In genomic region chr2:113399718-113400117, GRCm38 (mm10) we compare ENCODE assay signal across 30 mouse cellular contexts.
DNase-seq lines count a peak whose midpoint lies in the region; ATAC-seq and TF ChIP-seq lines count a peak whose summit lies in the region.
"Had no signal": no experiment of that assay in that cellular context is flagged by ENCODE, and none has a peak within 500 bp of the region (broad histone marks: within the 10 kb centered on the region; RNA-seq: fewer than 3 reads in every experiment).

No protein-coding gene starts in this region.

- no peak for TF ChIP-seq EP300 in lung, postnatal 0 days (IDR thresholded peaks at IDR 0.05)

- no peaks in the 10 kb centered on the region for H3K9me3 ChIP-seq in lung, postnatal 0 days (ENCODE audit: low read length)
- no peaks in the 10 kb centered on the region for H3K9me3 ChIP-seq in liver, embryonic 12.5 days (replicated peaks)
- no peaks in the 10 kb centered on the region for H3K9me3 ChIP-seq in forebrain, embryonic 10.5 days
- H3K9me3 ChIP-seq: embryonic facial prominence, embryonic 12.5 days; embryonic facial prominence, embryonic 15.5 days; heart, embryonic 12.5 days; heart, embryonic 15.5 days had no signal

- no peak overlapping the region for H3K27ac ChIP-seq in lung, postnatal 0 days (ENCODE audit: low read length)
- no peak overlapping the region for H3K27ac ChIP-seq in liver, embryonic 12.5 days
- H3K27ac ChIP-seq in forebrain, embryonic 10.5 days: no peak overlapping the region
- H3K27ac ChIP-seq: embryonic facial prominence, embryonic 12.5 days; embryonic facial prominence, embryonic 15.5 days; heart, embryonic 15.5 days; hindbrain, embryonic 14.5 days; hindbrain, postnatal 0 days had no signal

- H3K4me2 ChIP-seq in lung, postnatal 0 days (replicated peaks; ENCODE audit: low read depth, low read length): no peak overlapping the region
- no peak overlapping the region for H3K4me2 ChIP-seq in liver, embryonic 12.5 days
- H3K4me2 ChIP-seq: embryonic facial prominence, embryonic 12.5 days; embryonic facial prominence, embryonic 15.5 days; heart, embryonic 12.5 days; heart, embryonic 15.5 days; hindbrain, embryonic 14.5 days had no signal

- H3K4me3 ChIP-seq in lung, postnatal 0 days (ENCODE audit: low read depth, low read length): no peak overlapping the region
- no peak overlapping the region for H3K4me3 ChIP-seq in lung, adult 2 months (replicated peaks; ENCODE audit: extremely low read depth, low read depth, low read length)
- no peak overlapping the region for H3K4me3 ChIP-seq in liver, embryonic 12.5 days
- no peak overlapping the region for H3K4me3 ChIP-seq in forebrain, embryonic 10.5 days
- H3K4me3 ChIP-seq: embryonic facial prominence, embryonic 12.5 days; embryonic facial prominence, embryonic 15.5 days; erythroblast, embryonic 14.5 days; heart, embryonic 12.5 days; heart, embryonic 15.5 days had no signal

- H3K9ac ChIP-seq in lung, postnatal 0 days (replicated peaks; ENCODE audit: low read depth): no peak overlapping the region
- H3K9ac ChIP-seq in liver, embryonic 12.5 days: no peak overlapping the region
- H3K9ac ChIP-seq: embryonic facial prominence, embryonic 12.5 days; embryonic facial prominence, embryonic 15.5 days; forebrain, postnatal 0 days; heart, embryonic 12.5 days; heart, embryonic 15.5 days; hindbrain, embryonic 14.5 days had no signal

- DNase-seq in lung, postnatal 0 days (ENCODE audit: low spot score): peak; percentile 12
- no peak for DNase-seq in lung, adult 2 months
- DNase-seq in NIH3T3 (ENCODE audit: low read depth): peak; percentile 88
- peak; percentile 54 for DNase-seq in fibroblast of lung, adult 2 months (ENCODE audit: low read depth)
- no peak for DNase-seq in forebrain, embryonic 10.5 days (ENCODE audit: extremely low spot score, low spot score)
- DNase-seq: adrenal gland, adult 8-10 months; adrenal gland, postnatal 25 days; B cell, adult 2 months; cerebellum, adult 18-20 months; cerebellum, adult 9-10 months; cerebellum, postnatal 25 days; forebrain, postnatal 0 days; gastrocnemius, postnatal 10 days; heart, adult 18-20 months; heart, postnatal 10 days; heart, postnatal 36 days; kidney, adult 18-20 months had no signal

- no peaks in the 10 kb centered on the region for H3K27me3 ChIP-seq in lung, postnatal 0 days (replicated peaks; ENCODE audit: insufficient read depth, low read length)
- no peaks in the 10 kb centered on the region for H3K27me3 ChIP-seq in liver, embryonic 12.5 days (replicated peaks)
- no peaks in the 10 kb centered on the region for H3K27me3 ChIP-seq in forebrain, embryonic 10.5 days (ENCODE audit: poor library complexity, severe bottlenecking)
- H3K27me3 ChIP-seq: CH12.LX; embryonic facial prominence, embryonic 12.5 days; embryonic facial prominence, embryonic 15.5 days; heart, embryonic 12.5 days; heart, embryonic 15.5 days had no signal

- no peaks in the 10 kb centered on the region for H3K36me3 ChIP-seq in lung, postnatal 0 days (ENCODE audit: insufficient read depth, low read length)
- no peaks in the 10 kb centered on the region for H3K36me3 ChIP-seq in liver, embryonic 12.5 days
- no peaks in the 10 kb centered on the region for H3K36me3 ChIP-seq in forebrain, embryonic 10.5 days (replicated peaks)
- H3K36me3 ChIP-seq: embryonic facial prominence, embryonic 12.5 days; embryonic facial prominence, embryonic 15.5 days; G1E; heart, embryonic 12.5 days; heart, embryonic 15.5 days had no signal

- ATAC-seq in lung, postnatal 0 days: no peak; the same call in 1 of the 2 replicates
- no peak for ATAC-seq in liver, embryonic 12.5 days
- ATAC-seq: forebrain, embryonic 14.5 days; inflammation-experienced regulatory T-cells, adult 6 months; intestine, embryonic 16.5 days had no signal

- TF ChIP-seq CTCF in lung, postnatal 0 days (IDR thresholded peaks at IDR 0.05): no peak
- no peak for TF ChIP-seq CTCF in lung, adult 2 months (IDR thresholded peaks at IDR 0.05; ENCODE audit: insufficient read depth, low read length)

- WGBS in lung, postnatal 0 days: 75% methylated on average over 4 of the region's 4 CpGs
- 71% methylated on average over 4 of the region's 4 CpGs for WGBS in lung, adult 2 months
- WGBS in liver, embryonic 12.5 days (ENCODE audit: insufficient replicate concordance): 70% methylated on average over 4 of the region's 4 CpGs
- WGBS in forebrain, embryonic 10.5 days: 89% methylated on average over 4 of the region's 4 CpGs

- H3K4me1 ChIP-seq in lung, postnatal 0 days (ENCODE audit: insufficient read depth, low read depth, low read length): no peaks in the 10 kb centered on the region
- H3K4me1 ChIP-seq in lung, adult 2 months (ENCODE audit: control insufficient read depth, insufficient read depth, low read length): peaks cover 5% of the 10 kb centered on the region; the same call in 1 of the 2 replicates
- no peaks in the 10 kb centered on the region for H3K4me1 ChIP-seq in liver, embryonic 12.5 days
- H3K4me1 ChIP-seq in forebrain, embryonic 10.5 days: no peaks in the 10 kb centered on the region

- no peak for TF ChIP-seq POLR2A in lung, adult 2 months (IDR thresholded peaks at IDR 0.05; ENCODE audit: borderline replicate concordance, extremely low read depth, low read depth, low read length)

Comparison
In these comparisons a context has a peak if more than half of its experiments do, and no peak if none do; other contexts are left out.
1. DNase-seq: peak in lung, postnatal 0 days (single experiment), NIH3T3 (single experiment) and fibroblast of lung, adult 2 months (single experiment); none in lung, adult 2 months (single experiment) and forebrain, embryonic 10.5 days (single experiment).